Mouse (Mus musculus) liver, embryonic 16.5 days (tissue): ENCODE measurements around the gene Agpat3. TPM values are rescaled to one million over a fixed set of nuclear protein-coding genes. Genes with fewer than 3 reads are reported as not detected.

ENCODE experiments used
- ATAC-seq: fragments of 200-750 bp; cut with Nextera tagmentation; 2 replicates; pipeline ENCODE4 v1.8.0; 2017; ENCODE audit warnings: low read depth, mild to moderate bottlenecking, moderate number of reproducible peaks, moderate library complexity
- H3K27ac ChIP-seq: fragments of 300-500 bp; sonication (generic); 2 replicates; pipeline ENCODE4 v1.5.1; 2014; ENCODE audit warnings: mild to moderate bottlenecking, low read length
- H3K27me3 ChIP-seq: fragments of 300-500 bp; sonication (generic); 2 replicates; pipeline ENCODE4 v1.6.1; 2014; ENCODE audit warnings: low read depth, low read length, mixed read lengths; ENCODE audit not compliant: control insufficient read depth, insufficient read depth
- H3K36me3 ChIP-seq: fragments of 300-500 bp; sonication (generic); 2 replicates; pipeline ENCODE4 v1.6.1; 2014; ENCODE audit warnings: mild to moderate bottlenecking; ENCODE audit not compliant: control insufficient read depth, insufficient read depth
- H3K4me1 ChIP-seq: fragments of 300-500 bp; sonication (generic); 2 replicates; pipeline ENCODE4 v1.6.1; 2014; ENCODE audit warnings: low read depth, low read length, mixed read lengths; ENCODE audit not compliant: control insufficient read depth
- H3K4me2 ChIP-seq: fragments of 300-500 bp; sonication (generic); 2 replicates; pipeline ENCODE4 v1.6.1; 2014; ENCODE audit warnings: low read depth, low read length, mixed read lengths
- H3K4me3 ChIP-seq: fragments of 300-500 bp; sonication (generic); 2 replicates; pipeline ENCODE4 v1.5.1; 2014; ENCODE audit warnings: low read depth, mild to moderate bottlenecking, low read length
- H3K9ac ChIP-seq: fragments of 300-500 bp; sonication (generic); 2 replicates; pipeline ENCODE4 v1.6.1; 2014; ENCODE audit warnings: low read depth, low read length
- H3K9me3 ChIP-seq: fragments of 300-500 bp; sonication (generic); replicated peaks from 2 replicates; pipeline ENCODE4 v1.6.1; 2016; ENCODE audit warnings: low read length; ENCODE audit not compliant: control insufficient read depth
- WGBS: fragments of 180-500 bp; shearing (Covaris S2); extraction: QIAGEN DNeasy Blood & Tissue Kit; methylation state at CpG from one replicate; pipeline ENCODE4 v1.1.7; 2014; ENCODE audit not compliant: insufficient replicate concordance; 5-methylcytosine and 5-hydroxymethylcytosine counted together
- polyA plus RNA-seq: library from polyadenylated mRNA; unstranded; fragments of >200 nt; fragmentation: Nextera tagmentation; extraction: Ambion mirVana; gene quantifications from 2 replicates; pipeline ENCODE4 v1.2.1, GENCODE M21; 2015

Agpat3 gene
- polyA plus RNA-seq, 1 experiment from 2014 or later: 26.8 TPM

- Histone ChIP-seq H3K4me1 (no peaks in the 10 kb centered on the region; the same call in none of the 2 replicates), H3K4me2 (no peak overlapping the region), H3K9ac (no peak overlapping the region), H3K4me3 (no peak overlapping the region), H3K27me3 (no peaks in the 10 kb centered on the region), H3K9me3 (no peaks in the 10 kb centered on the region), H3K36me3 (no peaks in the 10 kb centered on the region), H3K27ac (no peak overlapping the region)
- 12% methylated on average over 1 of the region's 1 CpGs for WGBS
- ATAC-seq: no peak
These were observed 37.1 kb downstream of the Agpat3 start for GRCm38 (mm10) chr10:78315145-78315544.

GRCm38 (mm10) chr10:78311886-78312635 is 40.2 kb downstream of the Agpat3 start:
- WGBS: 53% methylated on average over 13 of the region's 13 CpGs

GRCm38 (mm10) chr10:78310747-78311267 is 41.5 kb downstream of the Agpat3 start:
- H3K9ac ChIP-seq: no peak overlapping the region
- peaks cover 5% of the 10 kb centered on the region for H3K4me1 ChIP-seq
- ATAC-seq: no peak
- H3K4me3 ChIP-seq: no peak overlapping the region
- H3K9me3 ChIP-seq: no peaks in the 10 kb centered on the region
- no peak overlapping the region for H3K4me2 ChIP-seq
- H3K27me3 ChIP-seq: no peaks in the 10 kb centered on the region
- WGBS: 24% methylated on average over 5 of the region's 5 CpGs
- no peak overlapping the region for H3K27ac ChIP-seq
- no peaks in the 10 kb centered on the region for H3K36me3 ChIP-seq

More at GRCm38 (mm10) chr10:78311886-78312635, 40.2 kb downstream of the Agpat3 start:
- H3K4me2 ChIP-seq: no peak overlapping the region
- H3K4me1 ChIP-seq: peaks cover 5% of the 10 kb centered on the region
- no peaks in the 10 kb centered on the region for H3K27me3 ChIP-seq
- no peak overlapping the region for H3K4me3 ChIP-seq
- no peak overlapping the region for H3K27ac ChIP-seq
- no peaks in the 10 kb centered on the region for H3K9me3 ChIP-seq
- H3K9ac ChIP-seq: no peak overlapping the region
- ATAC-seq: peak; percentile 25; the same call in 1 of the 2 replicates
- no peaks in the 10 kb centered on the region for H3K36me3 ChIP-seq

- Histone ChIP-seq H3K9me3 (no peaks in the 10 kb centered on the region), H3K27me3 (no peaks in the 10 kb centered on the region), H3K27ac (no peak overlapping the region), H3K36me3 (no peaks in the 10 kb centered on the region), H3K9ac (no peak overlapping the region), H3K4me1 (peaks cover 5% of the 10 kb centered on the region), H3K4me3 (no peak overlapping the region), H3K4me2 (no peak overlapping the region)
- no peak for ATAC-seq
- 26% methylated on average over 2 of the region's 2 CpGs for WGBS
These were observed 43.7 kb downstream of the Agpat3 start for GRCm38 (mm10) chr10:78308617-78309016.

- Histone ChIP-seq H3K4me1 (peaks cover 5% of the 10 kb centered on the region), H3K4me3 (no peak overlapping the region), H3K4me2 (no peak overlapping the region), H3K36me3 (no peaks in the 10 kb centered on the region), H3K27ac (no peak overlapping the region), H3K27me3 (no peaks in the 10 kb centered on the region), H3K9me3 (no peaks in the 10 kb centered on the region), H3K9ac (no peak overlapping the region)
- 60% methylated on average over 3 of the region's 3 CpGs for WGBS
- no peak for ATAC-seq
These were observed 44.9 kb downstream of the Agpat3 start for GRCm38 (mm10) chr10:78307391-78307790.

GRCm38 (mm10) chr10:78306027-78306426 is 46.3 kb downstream of the Agpat3 start:
- no peak overlapping the region for H3K4me2 ChIP-seq
- H3K27me3 ChIP-seq: no peaks in the 10 kb centered on the region
- WGBS: 50% methylated on average over 4 of the region's 4 CpGs
- H3K4me1 ChIP-seq: peaks cover 5% of the 10 kb centered on the region
- H3K9ac ChIP-seq: no peak overlapping the region
- no peaks in the 10 kb centered on the region for H3K9me3 ChIP-seq
- no peak for ATAC-seq
- H3K36me3 ChIP-seq: no peaks in the 10 kb centered on the region
- no peak overlapping the region for H3K27ac ChIP-seq
- no peak overlapping the region for H3K4me3 ChIP-seq

GRCm38 (mm10) chr10:78304996-78305395 is 47.3 kb downstream of the Agpat3 start:
- no peaks in the 10 kb centered on the region for H3K36me3 ChIP-seq
- no peak overlapping the region for H3K4me2 ChIP-seq
- no peak overlapping the region for H3K27ac ChIP-seq
- H3K9me3 ChIP-seq: no peaks in the 10 kb centered on the region
- ATAC-seq: no peak
- no peak overlapping the region for H3K9ac ChIP-seq
- 38% methylated on average over 3 of the region's 3 CpGs for WGBS
- peaks cover 5% of the 10 kb centered on the region for H3K4me1 ChIP-seq
- no peaks in the 10 kb centered on the region for H3K27me3 ChIP-seq
- H3K4me3 ChIP-seq: no peak overlapping the region

GRCm38 (mm10) chr10:78303675-78304074 is 48.6 kb downstream of the Agpat3 start:
- Histone ChIP-seq H3K9me3 (no peaks in the 10 kb centered on the region), H3K4me3 (no peak overlapping the region), H3K27me3 (no peaks in the 10 kb centered on the region), H3K27ac (no peak overlapping the region), H3K9ac (no peak overlapping the region), H3K4me1 (peaks cover 2% of the 10 kb centered on the region), H3K4me2 (no peak overlapping the region), H3K36me3 (no peaks in the 10 kb centered on the region)
- no peak for ATAC-seq
- 23% methylated on average over 7 of the region's 7 CpGs for WGBS

- Histone ChIP-seq H3K27me3 (no peaks in the 10 kb centered on the region), H3K9me3 (no peaks in the 10 kb centered on the region), H3K9ac (no peak overlapping the region), H3K4me1 (peaks cover 5% of the 10 kb centered on the region; the same call in 1 of the 2 replicates), H3K27ac (no peak overlapping the region), H3K36me3 (no peaks in the 10 kb centered on the region), H3K4me2 (no peak overlapping the region), H3K4me3 (no peak overlapping the region)
- 66% methylated on average over 4 of the region's 4 CpGs for WGBS
- no peak for ATAC-seq
These were observed 52.2 kb downstream of the Agpat3 start for GRCm38 (mm10) chr10:78300061-78300460.
